Mouse (Mus musculus): ENCODE measurements around the gene Olfr1085. TPM values are rescaled to one million over a fixed set of nuclear protein-coding genes. Genes with fewer than 3 reads are reported as not detected.
"Not testable (repeated sequence)": the region's sequence is repeated elsewhere in the genome, so short reads cannot be mapped to it uniquely, and the experiment has no call there.

Gene Olfr1085
- not detected in 2 replicates for polyA plus RNA-seq (2015; fragmentation: Nextera tagmentation; extraction: Ambion mirVana)

GRCm38 (mm10) chr2:86661919-86662318 is at the start of gene Olfr1085:
Gene Olfr1085 (minus strand): TSS chr2:86662019.
- no peak within 1 kb of the TSS for H3K9ac ChIP-seq (ENCODE audit: low read depth, low read length)
- 24% methylated on average over 1 of the region's 1 CpGs for WGBS
- ATAC-seq (replicated peaks; ENCODE audit: low FRiP score, low read depth): no peak
- no peak for DNase-seq (ENCODE audit: low spot score)
- no peaks in the 10 kb centered on the region for H3K36me3 ChIP-seq (ENCODE audit: insufficient read depth, low read length)
- H3K9me3 ChIP-seq (replicated peaks; ENCODE audit: low read length): no peaks in the 10 kb centered on the region
- H3K27me3 ChIP-seq (ENCODE audit: insufficient read depth, low read length): no peaks in the 10 kb centered on the region
- no peak for TF ChIP-seq CTCF (IDR thresholded peaks at IDR 0.05; ENCODE audit: low read depth)
- H3K4me3 ChIP-seq (replicated peaks; ENCODE audit: low read depth, low read length): no peak within 1 kb of the TSS
- no peaks in the 10 kb centered on the region for H3K4me1 ChIP-seq (replicated peaks; ENCODE audit: insufficient read depth, low read length)
- H3K27ac ChIP-seq: no peak within 1 kb of the TSS
- no peak within 1 kb of the TSS for H3K4me2 ChIP-seq (ENCODE audit: low read length)

GRCm38 (mm10) chr2:86698295-86698694 is 36.5 kb upstream of the Olfr1085 start, which contains the start of gene Olfr1087:
Gene Olfr1087 (minus strand): TSS chr2:86698395.
- DNase-seq (ENCODE audit: low spot score) (no peak), ATAC-seq (replicated peaks; ENCODE audit: low FRiP score, low read depth) (no peak)
- TF ChIP-seq CTCF (IDR thresholded peaks at IDR 0.05; ENCODE audit: low read depth): no peak
- H3K9me3 ChIP-seq (replicated peaks; ENCODE audit: low read length): no peaks in the 10 kb centered on the region
- no peak within 1 kb of the TSS for H3K9ac ChIP-seq (ENCODE audit: low read depth, low read length)
- no peaks in the 10 kb centered on the region for H3K4me1 ChIP-seq (replicated peaks; ENCODE audit: insufficient read depth, low read length)
- H3K27ac ChIP-seq: no peak within 1 kb of the TSS
- no peak within 1 kb of the TSS for H3K4me2 ChIP-seq (ENCODE audit: low read length)
- no peaks in the 10 kb centered on the region for H3K36me3 ChIP-seq (ENCODE audit: insufficient read depth, low read length)
- H3K27me3 ChIP-seq (ENCODE audit: insufficient read depth, low read length): no peaks in the 10 kb centered on the region
- H3K4me3 ChIP-seq (replicated peaks; ENCODE audit: low read depth, low read length): no peak within 1 kb of the TSS

DNA sequence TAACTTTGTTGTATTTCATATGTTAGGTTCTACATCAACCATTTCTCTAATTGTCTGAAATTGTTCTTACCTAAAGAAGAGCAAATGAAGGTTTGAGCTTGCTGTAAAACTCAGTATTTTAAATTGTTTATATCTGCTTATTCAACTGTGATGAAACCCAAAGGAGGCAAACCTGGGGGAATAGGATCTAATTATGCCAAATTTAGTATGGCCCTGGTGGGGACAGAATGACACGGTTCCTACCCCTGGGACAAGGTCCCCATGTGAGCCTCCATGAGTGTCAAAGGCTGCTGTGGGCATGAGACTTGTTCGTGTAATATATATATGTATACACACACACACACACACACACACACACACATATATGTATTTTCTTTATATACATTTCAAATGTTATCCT is 18.2 kb upstream of the Olfr1085 start, which contains the start of gene Olfr1086:
TSS of gene Olfr1086 (minus strand) at position 101 of the 400 bp plus-strand sequence.
- DNase-seq (ENCODE audit: low spot score) (no peak), ATAC-seq (replicated peaks; ENCODE audit: low FRiP score, low read depth) (no peak)
- Histone ChIP-seq H3K36me3 (ENCODE audit: insufficient read depth, low read length) (no peaks in the 10 kb centered on the region), H3K4me1 (replicated peaks; ENCODE audit: insufficient read depth, low read length) (no peaks in the 10 kb centered on the region), H3K9ac (ENCODE audit: low read depth, low read length) (no peak within 1 kb of the TSS), H3K27me3 (ENCODE audit: insufficient read depth, low read length) (no peaks in the 10 kb centered on the region), H3K4me3 (replicated peaks; ENCODE audit: low read depth, low read length) (no peak within 1 kb of the TSS), H3K4me2 (ENCODE audit: low read length) (no peak within 1 kb of the TSS), H3K9me3 (replicated peaks; ENCODE audit: low read length) (no peaks in the 10 kb centered on the region), H3K27ac (no peak within 1 kb of the TSS)
- TF ChIP-seq CTCF (IDR thresholded peaks at IDR 0.05; ENCODE audit: low read depth): no peak
- WGBS: 78% methylated on average over 2 of the region's 2 CpGs

- 73% methylated on average over 1 of the region's 1 CpGs for WGBS
- not testable (repeated sequence) for H3K27ac ChIP-seq
These were observed 22.2 kb downstream of the Olfr1085 start, which contains the start of gene Olfr1084 for GRCm38 (mm10) chr2:86639625-86640024. Gene Olfr1084 (minus strand): TSS chr2:86639725.

More at GRCm38 (mm10) chr2:86639625-86640024, 22.2 kb downstream of the Olfr1085 start, which contains the start of gene Olfr1084:
- H3K4me1 ChIP-seq (replicated peaks; ENCODE audit: insufficient read depth, low read length); H3K4me3 ChIP-seq (replicated peaks; ENCODE audit: low read depth, low read length); DNase-seq (ENCODE audit: low spot score); ATAC-seq (replicated peaks; ENCODE audit: low FRiP score, low read depth); H3K9ac ChIP-seq (ENCODE audit: low read depth, low read length); H3K4me2 ChIP-seq (ENCODE audit: low read length); H3K27me3 ChIP-seq (ENCODE audit: insufficient read depth, low read length); H3K9me3 ChIP-seq (replicated peaks; ENCODE audit: low read length); H3K36me3 ChIP-seq (ENCODE audit: insufficient read depth, low read length): not testable (repeated sequence)

Other genes with a start within 250 kb of the Olfr1085 start
- not detected in 2 replicates for gene Olfr1061, start 248.0 kb downstream of the Olfr1085 start, polyA plus RNA-seq (2015; fragmentation: Nextera tagmentation; extraction: Ambion mirVana)
- not detected in 2 replicates for gene Olfr1062, start 235.3 kb downstream of the Olfr1085 start, polyA plus RNA-seq (2015; fragmentation: Nextera tagmentation; extraction: Ambion mirVana)
- gene Olfr1065, start 211.4 kb downstream of the Olfr1085 start, polyA plus RNA-seq (2015; fragmentation: Nextera tagmentation; extraction: Ambion mirVana): not detected in 2 replicates
- not detected in 2 replicates for gene Olfr1066, start 205.8 kb downstream of the Olfr1085 start, polyA plus RNA-seq (2015; fragmentation: Nextera tagmentation; extraction: Ambion mirVana)
- gene Olfr228, start 174.6 kb downstream of the Olfr1085 start, polyA plus RNA-seq (2015; fragmentation: Nextera tagmentation; extraction: Ambion mirVana): not detected in 2 replicates
- gene Olfr1076, start 153.6 kb downstream of the Olfr1085 start, polyA plus RNA-seq (2015; fragmentation: Nextera tagmentation; extraction: Ambion mirVana): not detected in 2 replicates
- not detected in 2 replicates for gene Olfr1079, start 119.5 kb downstream of the Olfr1085 start, polyA plus RNA-seq (2015; fragmentation: Nextera tagmentation; extraction: Ambion mirVana)
- gene Olfr1080, start 103.8 kb downstream of the Olfr1085 start, polyA plus RNA-seq (2015; fragmentation: Nextera tagmentation; extraction: Ambion mirVana): not detected in 2 replicates
- not detected in 2 replicates for gene Olfr1082, start 63.1 kb downstream of the Olfr1085 start, polyA plus RNA-seq (2015; fragmentation: Nextera tagmentation; extraction: Ambion mirVana)
- gene Olfr1084, start 22.3 kb downstream of the Olfr1085 start, polyA plus RNA-seq (2015; fragmentation: Nextera tagmentation; extraction: Ambion mirVana): not detected in 2 replicates
- not detected in 2 replicates for gene Olfr1086, start 18.1 kb upstream of the Olfr1085 start, polyA plus RNA-seq (2015; fragmentation: Nextera tagmentation; extraction: Ambion mirVana)
- gene Olfr1087, start 36.4 kb upstream of the Olfr1085 start, polyA plus RNA-seq (2015; fragmentation: Nextera tagmentation; extraction: Ambion mirVana): not detected in 2 replicates
- gene Olfr1089, start 71.7 kb upstream of the Olfr1085 start, polyA plus RNA-seq (2015; fragmentation: Nextera tagmentation; extraction: Ambion mirVana): not detected in 2 replicates
- gene Olfr1090, start 97.0 kb upstream of the Olfr1085 start, polyA plus RNA-seq (2015; fragmentation: Nextera tagmentation; extraction: Ambion mirVana): not detected in 2 replicates
- gene Olfr1093, start 120.5 kb upstream of the Olfr1085 start, polyA plus RNA-seq (2015; fragmentation: Nextera tagmentation; extraction: Ambion mirVana): not detected in 2 replicates
- not detected in 2 replicates for gene Olfr141, start 148.0 kb upstream of the Olfr1085 start, polyA plus RNA-seq (2015; fragmentation: Nextera tagmentation; extraction: Ambion mirVana)
- gene Olfr1094, start 162.6 kb upstream of the Olfr1085 start, polyA plus RNA-seq (2015; fragmentation: Nextera tagmentation; extraction: Ambion mirVana): not detected in 2 replicates
- gene Olfr1095, start 189.7 kb upstream of the Olfr1085 start, polyA plus RNA-seq (2015; fragmentation: Nextera tagmentation; extraction: Ambion mirVana): not detected in 2 replicates
- not detected in 2 replicates for gene Gm13723, start 212.8 kb upstream of the Olfr1085 start, polyA plus RNA-seq (2015; fragmentation: Nextera tagmentation; extraction: Ambion mirVana)
- not detected in 2 replicates for gene Olfr1097, start 230.2 kb upstream of the Olfr1085 start, polyA plus RNA-seq (2015; fragmentation: Nextera tagmentation; extraction: Ambion mirVana)